Mouse (Mus musculus) MEL (cell line): ENCODE results near the gene Bcl2l10. TPM values are rescaled to one million over a fixed set of nuclear protein-coding genes. Genes with fewer than 3 reads are reported as not detected.

ENCODE experiments used
- DNase-seq: peaks from one replicate; pipeline ENCODE4 v3.0.0; 2011; ENCODE audit warnings: low read depth, low spot score
- H3K27ac ChIP-seq: 2 replicates; pipeline ENCODE4 v1.5.1; 2012; ENCODE audit warnings: low read depth, mild to moderate bottlenecking, control low read depth, low read length, moderate library complexity; ENCODE audit not compliant: control insufficient read depth
- H3K27me3 ChIP-seq, 2 experiments: fragments of 150-350 bp in 1 of 2; sonication (generic) in 1 of 2; 2 replicates each; pipeline ENCODE4 v1.6.1; 2012; ENCODE audit warnings: low read length in 2 of 2, mild to moderate bottlenecking in 2 of 2, improper control_type of control experiment in 1 of 2, moderate library complexity in 1 of 2; ENCODE audit not compliant: insufficient read depth in 2 of 2, control insufficient read depth in 1 of 2
- H3K36me3 ChIP-seq, 2 experiments: 2 replicates each; pipeline ENCODE4 v1.6.1; 2012 to 2014; ENCODE audit warnings: low read length in 2 of 2, improper control_type of control experiment in 1 of 2, inconsistent platforms in 1 of 2, mild to moderate bottlenecking in 1 of 2; ENCODE audit not compliant: insufficient read depth in 2 of 2, control insufficient read depth in 1 of 2
- H3K4me1 ChIP-seq, 2 experiments: fragments of 150-350 bp in 1 of 2; sonication (generic) in 1 of 2; 2 replicates each; pipeline ENCODE4 v1.6.1; 2012; ENCODE audit warnings: low read length in 2 of 2, improper control_type of control experiment in 1 of 2, mild to moderate bottlenecking in 1 of 2; ENCODE audit not compliant: insufficient read depth in 2 of 2, control insufficient read depth in 1 of 2
- H3K4me3 ChIP-seq, 2 experiments: fragments of 150-350 bp in 1 of 2; sonication (generic) in 1 of 2; 2 replicates each; pipeline ENCODE4 v1.5.1; 2012; ENCODE audit warnings: low read depth in 2 of 2, low read length in 2 of 2, mild to moderate bottlenecking in 2 of 2, moderate library complexity in 2 of 2, control low read depth in 1 of 2, improper control_type of control experiment in 1 of 2; ENCODE audit not compliant: control insufficient read depth in 1 of 2, insufficient read depth in 1 of 2
- H3K79me2 ChIP-seq: 2 replicates; pipeline ENCODE4 v1.6.1; 2012; ENCODE audit warnings: mild to moderate bottlenecking, low read length, moderate library complexity; ENCODE audit not compliant: control insufficient read depth, poor library complexity, insufficient read depth
- H3K9ac ChIP-seq: 2 replicates; pipeline ENCODE4 v1.6.1; 2012; ENCODE audit warnings: low read depth, mild to moderate bottlenecking, control low read depth, low read length, moderate library complexity; ENCODE audit not compliant: control insufficient read depth, poor library complexity, severe bottlenecking
- H3K9me3 ChIP-seq: fragments of 150-350 bp; sonication (generic); replicated peaks from 2 replicates; pipeline ENCODE4 v1.6.1; 2012; ENCODE audit warnings: mild to moderate bottlenecking, low read length, improper control_type of control experiment, moderate library complexity; ENCODE audit not compliant: insufficient read depth
- BHLHE40 ChIP-seq: IDR thresholded peaks from 2 replicates; pipeline ENCODE4 v1.6.1; 2012; ENCODE audit warnings: low read depth, mild to moderate bottlenecking, inconsistent platforms, low read length, improper control_type of control experiment, borderline replicate concordance
- CHD1 ChIP-seq: IDR thresholded peaks from 2 replicates; pipeline ENCODE4 v1.6.1; 2012; ENCODE audit warnings: low read depth, mild to moderate bottlenecking, inconsistent platforms, low read length, improper control_type of control experiment
- CHD2 ChIP-seq: IDR thresholded peaks from 2 replicates; pipeline ENCODE4 v1.6.1; 2011; ENCODE audit warnings: low read length, improper control_type of control experiment
- CTCF ChIP-seq, 3 experiments: IDR thresholded peaks in 2 of 3; conservative IDR thresholded peaks in 1 of 3; 2 replicates each; pipeline ENCODE4 v1.5.1; 2011 to 2012; ENCODE audit warnings: low read length in 3 of 3, low read depth in 2 of 3, mild to moderate bottlenecking in 2 of 3, improper control_type of control experiment in 1 of 3, inconsistent platforms in 1 of 3, mixed read lengths in 1 of 3, moderate library complexity in 1 of 3; ENCODE audit not compliant: control insufficient read depth in 1 of 3, insufficient read depth in 1 of 3, poor library complexity in 1 of 3, severe bottlenecking in 1 of 3
- JUND ChIP-seq: IDR thresholded peaks from 2 replicates; pipeline ENCODE4 v1.6.1; 2011; ENCODE audit warnings: low read depth, mild to moderate bottlenecking, improper control_type of control experiment, low read length
- KAT2A ChIP-seq: conservative IDR thresholded peaks from 2 replicates; pipeline ENCODE4 v1.6.1; 2012; ENCODE audit warnings: low read depth, low read length, improper control_type of control experiment, inconsistent platforms
- MAX ChIP-seq: IDR thresholded peaks from 2 replicates; pipeline ENCODE4 v1.6.1; 2011; ENCODE audit warnings: low read length, improper control_type of control experiment
- MAZ ChIP-seq: IDR thresholded peaks from 2 replicates; pipeline ENCODE4 v1.6.1; 2012; ENCODE audit warnings: low read depth, mild to moderate bottlenecking, inconsistent platforms, low read length, improper control_type of control experiment
- MXI1 ChIP-seq: IDR thresholded peaks from 2 replicates; pipeline ENCODE4 v1.6.1; 2011; ENCODE audit warnings: mild to moderate bottlenecking, low read depth, low read length, improper control_type of control experiment
- MYC ChIP-seq: IDR thresholded peaks from 2 replicates; pipeline ENCODE4 v1.6.1; 2011; ENCODE audit warnings: low read depth, mild to moderate bottlenecking, low read length, improper control_type of control experiment, moderate library complexity
- NELFE ChIP-seq: IDR thresholded peaks from 2 replicates; pipeline ENCODE4 v1.6.1; 2011; ENCODE audit warnings: low read depth, low read length, improper control_type of control experiment
- NRF1 ChIP-seq: IDR thresholded peaks from 2 replicates; pipeline ENCODE4 v1.6.1; 2014; ENCODE audit warnings: low read depth, mild to moderate bottlenecking, inconsistent platforms, low read length, improper control_type of control experiment, moderate library complexity; ENCODE audit not compliant: poor library complexity, insufficient read depth, severe bottlenecking
- POLR2A ChIP-seq, 2 experiments: IDR thresholded peaks; 2 replicates each; pipeline ENCODE4 v1.6.1; 2011 to 2012; ENCODE audit warnings: low read length in 2 of 2, mild to moderate bottlenecking in 2 of 2, control low read depth in 1 of 2, improper control_type of control experiment in 1 of 2, low read depth in 1 of 2, moderate library complexity in 1 of 2; ENCODE audit not compliant: control insufficient read depth in 1 of 2, insufficient read depth in 1 of 2, poor library complexity in 1 of 2
- RAD21 ChIP-seq: IDR thresholded peaks from 2 replicates; pipeline ENCODE4 v1.6.1; 2011; ENCODE audit warnings: mild to moderate bottlenecking, low read depth, low read length, improper control_type of control experiment
- SMC3 ChIP-seq: IDR thresholded peaks from 2 replicates; pipeline ENCODE4 v1.6.1; 2011; ENCODE audit warnings: low read depth, low read length, improper control_type of control experiment
- TAL1 ChIP-seq: IDR thresholded peaks from 2 replicates; pipeline ENCODE4 v1.6.1; 2012; ENCODE audit warnings: mild to moderate bottlenecking, inconsistent platforms, low read length, moderate library complexity, mixed read lengths
- TBP ChIP-seq: IDR thresholded peaks from 2 replicates; pipeline ENCODE4 v1.8.0; 2011; ENCODE audit warnings: low read depth, low read length, improper control_type of control experiment
- ZNF384 ChIP-seq: IDR thresholded peaks from 2 replicates; pipeline ENCODE4 v1.6.1; 2012; ENCODE audit warnings: low read depth, mild to moderate bottlenecking, inconsistent platforms, low read length, improper control_type of control experiment
- polyA plus RNA-seq, 2 experiments: library from polyadenylated mRNA; stranded (reverse) in 1 of 2; unstranded in 1 of 2; fragments of >175 nt in 1 of 2; fragments of >200 nt in 1 of 2; gene quantifications; 2 replicates each; pipeline versions ENCODE4 v1.2.1 to v1.2.4; 2012; ENCODE audit warnings: low replicate concordance in 2 of 2, low read depth in 1 of 2; ENCODE audit not compliant: insufficient read length in 2 of 2, insufficient read depth in 1 of 2, missing spikeins in 1 of 2
- total RNA-seq: library from RNA; depleted of rRNA; stranded (reverse); fragments of 300-350 nt; gene quantifications from 2 replicates; pipeline ENCODE4 v1.2.3, GENCODE M21; 2012

Gene Bcl2l10
- total and polyA plus RNA-seq, 3 experiments, result not detected

DNA sequence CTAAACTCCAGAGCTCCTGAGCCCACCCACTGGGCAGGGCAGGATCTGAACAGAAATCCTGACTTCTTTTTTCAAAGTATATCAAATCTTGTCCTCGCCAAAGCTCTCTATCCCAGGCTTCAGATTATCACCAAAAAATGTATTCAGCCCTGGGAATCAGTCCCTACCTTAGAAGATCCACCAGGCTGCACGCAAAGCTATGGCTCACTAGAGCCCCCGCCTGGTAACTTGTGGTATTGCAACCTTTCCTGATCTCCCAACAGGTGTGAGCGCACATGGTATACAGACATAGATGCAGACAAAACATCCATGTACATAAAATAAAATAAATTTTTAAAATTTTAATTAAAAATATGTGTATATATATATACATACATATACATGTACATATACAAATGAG is 35.5 kb upstream of the Bcl2l10 start:
- no peaks in the 10 kb centered on the region; the same call in 1 of the 2 replicates for H3K79me2 ChIP-seq
- H3K27ac ChIP-seq, result no peak overlapping the region
- peak; percentile 72 for DNase-seq
- TF ChIP-seq NRF1 (no peak), MYC (peak; percentile 49; the same call in 1 of the 2 replicates), CHD1 (no peak), SMC3 (peak; percentile 56), ZNF384 (no peak), KAT2A (no peak), POLR2A (IDR thresholded peaks at IDR 0.05; ENCODE audit: control insufficient read depth in 1 of 2, insufficient read depth in 1 of 2, low read depth in 1 of 2, low read length in 2 of 2, poor library complexity in 1 of 2) (no peak), BHLHE40 (no peak), CTCF (IDR thresholded peaks at IDR 0.05 in 2 of 3, conservative IDR thresholded peaks at IDR 0.05 in 1 of 3; ENCODE audit: control insufficient read depth in 1 of 3, insufficient read depth in 1 of 3, low read depth in 2 of 3, low read length in 3 of 3, poor library complexity in 1 of 3, severe bottlenecking in 1 of 3) (peak; percentile 72 to 93 (median 80)), RAD21 (peak; percentile 54)
- peaks cover 0 to 7% of the 10 kb centered on the region in 2 experiments; a peak in 2 of 4 replicates for H3K36me3 ChIP-seq
- no peak overlapping the region for H3K9ac ChIP-seq
- no peaks in the 10 kb centered on the region for H3K9me3 ChIP-seq
- H3K4me3 ChIP-seq, result no peak overlapping the region
- peaks cover 0 to 12% of the 10 kb centered on the region in 2 experiments; a peak in 3 of 4 replicates for H3K4me1 ChIP-seq
- H3K27me3 ChIP-seq, result peaks cover 0 to 6% of the 10 kb centered on the region in 2 experiments; a peak in 2 of 4 replicates

GRCm38 (mm10) chr9:75313138-75313831 is 34.3 kb upstream of the Bcl2l10 start:
- Histone ChIP-seq H3K4me1 (peaks cover 0 to 12% of the 10 kb centered on the region in 2 experiments; a peak in 3 of 4 replicates), H3K27ac (no peak overlapping the region), H3K36me3 (peaks cover 0 to 7% of the 10 kb centered on the region in 2 experiments; a peak in 2 of 4 replicates), H3K27me3 (peaks cover 0 to 2% of the 10 kb centered on the region in 2 experiments; a peak in 1 of 4 replicates), H3K4me3 (peak overlapping the region; percentile 45 to 74), H3K9ac (peak overlapping the region; percentile 28), H3K79me2 (no peaks in the 10 kb centered on the region; the same call in 1 of the 2 replicates), H3K9me3 (no peaks in the 10 kb centered on the region)
- DNase-seq, result peak; percentile 51
- TF ChIP-seq KAT2A, result no peak
- peak; percentile 90; the same call in 1 of the 2 replicates for TF ChIP-seq JUND
- TF ChIP-seq BHLHE40, result peak; percentile 11; the same call in 1 of the 2 replicates

DNA sequence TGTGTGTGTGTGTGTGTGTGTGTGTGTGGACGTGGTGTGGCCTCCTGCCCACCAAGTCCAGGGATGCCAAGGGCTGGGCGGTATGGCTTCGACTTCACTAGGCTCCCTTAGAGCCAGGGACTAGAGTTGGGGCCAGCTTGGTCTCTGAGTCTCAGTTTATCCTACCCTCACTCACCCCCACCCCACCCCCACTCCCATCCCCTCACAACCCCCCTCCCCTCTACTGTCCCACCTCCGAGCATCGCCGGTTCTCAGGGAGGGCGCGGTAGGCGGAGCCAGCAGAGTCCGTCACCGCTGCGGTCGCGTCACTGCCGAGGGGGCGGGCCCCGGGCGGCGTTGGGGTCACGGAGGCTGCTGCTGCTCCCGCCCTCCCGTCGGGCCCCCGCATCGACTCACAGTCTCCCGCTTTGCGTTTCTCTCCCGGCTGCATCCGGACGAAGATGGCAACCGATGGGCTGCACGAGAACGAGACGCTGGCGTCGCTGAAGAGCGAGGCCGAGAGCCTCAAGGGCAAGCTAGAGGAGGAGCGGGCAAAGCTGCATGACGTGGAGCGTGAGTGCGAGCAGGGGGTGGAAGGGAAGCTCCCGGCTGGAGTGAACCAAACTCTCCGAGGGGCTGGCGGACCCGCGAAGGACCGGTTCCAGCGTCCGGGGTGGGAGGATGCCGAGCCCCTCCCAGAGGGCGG is 33.6 kb upstream of the Bcl2l10 start:
- Histone ChIP-seq H3K27ac (peak overlapping the region; percentile 33), H3K9ac (peak overlapping the region; percentile 76)
- peak; percentile 81 for DNase-seq

More for the DNA sequence above, 33.6 kb upstream of the Bcl2l10 start:
- Histone ChIP-seq H3K4me1 (peaks cover 0 to 12% of the 10 kb centered on the region in 2 experiments; a peak in 3 of 4 replicates), H3K4me3 (peak overlapping the region; percentile 74 to 82), H3K36me3 (peaks cover 0 to 7% of the 10 kb centered on the region in 2 experiments; a peak in 2 of 4 replicates), H3K9me3 (no peaks in the 10 kb centered on the region), H3K79me2 (no peaks in the 10 kb centered on the region; the same call in 1 of the 2 replicates), H3K27me3 (no peaks in the 10 kb centered on the region)
- TF ChIP-seq MAX (no peak; the same call in 1 of the 2 replicates), JUND (no peak), TBP (no peak), KAT2A (no peak), TAL1 (no peak), RAD21 (no peak), NELFE (0 out of 2 replicates have a peak, but pooled peaks have one; percentile 33), MXI1 (no peak), MAZ (peak; percentile 41; the same call in 1 of the 2 replicates), POLR2A (IDR thresholded peaks at IDR 0.05; ENCODE audit: control insufficient read depth in 1 of 2, insufficient read depth in 1 of 2, low read depth in 1 of 2, low read length in 2 of 2, poor library complexity in 1 of 2) (peak in 1 of 2 experiments; percentile 36; a peak in 1 of 4 replicates), CTCF (IDR thresholded peaks at IDR 0.05 in 2 of 3, conservative IDR thresholded peaks at IDR 0.05 in 1 of 3; ENCODE audit: control insufficient read depth in 1 of 3, insufficient read depth in 1 of 3, low read depth in 2 of 3, low read length in 3 of 3, poor library complexity in 1 of 3, severe bottlenecking in 1 of 3) (0 out of 6 replicates have a peak, but pooled peaks of 1 of the 3 experiments have one; percentile 1), CHD2 (no peak)
